Comparison of ENCODE assay signal across 28 mouse cellular contexts in the genomic region with DNA sequence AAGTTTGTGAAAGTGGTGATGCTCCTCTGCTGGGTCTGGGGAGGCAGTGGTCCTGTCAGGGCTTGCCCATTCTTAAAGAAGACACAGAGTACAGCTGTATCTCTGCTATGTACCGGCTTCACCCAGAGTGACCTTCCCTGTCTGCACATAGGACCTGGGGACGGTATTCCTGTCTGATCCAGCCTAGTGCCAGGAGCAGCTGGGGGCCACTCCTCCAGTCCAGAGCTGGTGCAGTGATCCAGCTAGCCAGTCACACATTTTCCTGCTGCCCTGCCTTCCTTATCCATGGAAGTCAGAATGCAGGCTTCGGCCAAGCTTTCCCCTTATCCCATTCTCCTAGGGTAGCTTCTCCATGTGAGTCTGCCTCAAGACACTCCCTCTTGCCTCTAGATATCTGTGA. TPM values are rescaled to one million over a fixed set of nuclear protein-coding genes. Genes with fewer than 3 reads are reported as not detected.
DNase-seq lines count a peak whose midpoint lies in the region; ATAC-seq lines count a peak whose summit lies in the region.
"Had no signal": no experiment of that assay in that cellular context is flagged by ENCODE, and none has a peak within 500 bp of the region (broad histone marks: within the 10 kb centered on the region; RNA-seq: fewer than 3 reads in every experiment).

No protein-coding gene starts in this region.

- no peak overlapping the region for H3K4me3 ChIP-seq in neural tube, embryonic 15.5 days (replicated peaks)
- H3K4me3 ChIP-seq: embryonic facial prominence, embryonic 15.5 days; layer of hippocampus, adult 2 months; limb, embryonic 13.5 days; megakaryocyte, embryonic 14.5 days; midbrain, embryonic 12.5 days had no signal

- WGBS in neural tube, embryonic 15.5 days, result 70% methylated on average over 3 of the region's 3 CpGs

- peak; percentile 31 for DNase-seq in kidney, adult 11 months
- DNase-seq in kidney, adult 18-20 months, result no peak
- DNase-seq in neural tube, embryonic 10.5 days (ENCODE audit: extremely low spot score, low spot score), result no peak
- peak; percentile 35 for DNase-seq in kidney, postnatal 14 days
- DNase-seq in right cerebral cortex, adult 2 months (ENCODE audit: low spot score in 2 of 2), result no peak
- no peak for DNase-seq in thymus, adult 18-20 months
- DNase-seq: adrenal gland, adult 2 months; adrenal gland, postnatal 36 days; cerebellum, adult 18-20 months; cerebellum, postnatal 10 days; gastrocnemius, postnatal 14 days; heart, postnatal 4 days; lung, postnatal 4 days; right cerebral cortex, adult 18-20 months; thymus, postnatal 4 days had no signal

- H3K27ac ChIP-seq in neural tube, embryonic 15.5 days (replicated peaks), result 0 out of 2 replicates have a peak overlapping the region, but pooled peaks have one; percentile 33
- H3K27ac ChIP-seq: embryonic facial prominence, embryonic 15.5 days; hindbrain, embryonic 14.5 days; layer of hippocampus, adult 2 months; limb, embryonic 13.5 days; midbrain, embryonic 12.5 days had no signal

- ATAC-seq in neural tube, embryonic 15.5 days (ENCODE audit: low FRiP score), result no peak
- ATAC-seq: activated CD4-positive, CD25-positive, alpha-beta regulatory T cell, adult 4 months; CD4-positive, CD25-positive, alpha-beta regulatory T cell, adult 4 months; inflammation-experienced regulatory T-cells, adult 6 months had no signal

- no peak overlapping the region for H3K9ac ChIP-seq in neural tube, embryonic 15.5 days (replicated peaks)
- H3K9ac ChIP-seq: embryonic facial prominence, embryonic 15.5 days; hindbrain, embryonic 14.5 days; limb, embryonic 13.5 days; midbrain, embryonic 12.5 days had no signal

- no peak overlapping the region for H3K4me2 ChIP-seq in neural tube, embryonic 15.5 days
- H3K4me2 ChIP-seq: embryonic facial prominence, embryonic 15.5 days; heart, embryonic 11.5 days; hindbrain, embryonic 14.5 days; limb, embryonic 13.5 days; liver, embryonic 11.5 days; midbrain, embryonic 12.5 days had no signal

- H3K4me1 ChIP-seq in neural tube, embryonic 15.5 days, result peaks cover 12% of the 10 kb centered on the region; the same call in 1 of the 2 replicates
- H3K4me1 ChIP-seq: embryonic facial prominence, embryonic 15.5 days; limb, embryonic 13.5 days; megakaryocyte, embryonic 14.5 days had no signal

- H3K9me3 ChIP-seq in neural tube, embryonic 15.5 days (replicated peaks), result no peaks in the 10 kb centered on the region
- H3K9me3 ChIP-seq: midbrain, embryonic 12.5 days had no signal

- H3K36me3 ChIP-seq in neural tube, embryonic 15.5 days, result no peaks in the 10 kb centered on the region
- H3K36me3 ChIP-seq: embryonic facial prominence, embryonic 15.5 days; limb, embryonic 13.5 days; midbrain, embryonic 12.5 days had no signal

- H3K27me3 ChIP-seq in neural tube, embryonic 15.5 days (replicated peaks), result no peaks in the 10 kb centered on the region
- H3K27me3 ChIP-seq: embryonic facial prominence, embryonic 15.5 days; limb, embryonic 13.5 days; midbrain, embryonic 12.5 days had no signal

RNA-seq across cellular contexts. Expression of a gene that starts 49.0 kb away (rescaled TPM):
- not detected in 2 replicates for polyA plus RNA-seq in neural tube, embryonic 15.5 days (2015; fragmentation: Nextera tagmentation; extraction: Ambion mirVana)
- polyA plus RNA-seq: activated CD4-positive, CD25-positive, alpha-beta regulatory T cell, adult 4 months; CD4-positive, CD25-positive, alpha-beta regulatory T cell, adult 4 months; embryonic facial prominence, embryonic 15.5 days; inflammation-experienced regulatory T-cells, adult 6 months; limb, embryonic 13.5 days; midbrain, embryonic 12.5 days had no signal

RNA-seq across cellular contexts. Expression of a gene that starts 54.1 kb away (rescaled TPM):
- polyA plus RNA-seq in neural tube, embryonic 15.5 days (2015; fragmentation: Nextera tagmentation; extraction: Ambion mirVana), result 0.11 TPM in 1 of 2 replicates, not detected in the other
- polyA plus RNA-seq: activated CD4-positive, CD25-positive, alpha-beta regulatory T cell, adult 4 months; adrenal gland, adult 2 months; CD4-positive, CD25-positive, alpha-beta regulatory T cell, adult 4 months; forebrain, embryonic 14.5 days; hindbrain, embryonic 14.5 days; inflammation-experienced regulatory T-cells, adult 6 months; limb, embryonic 13.5 days; midbrain, embryonic 12.5 days had no signal

Comparison
In these comparisons a context has a peak if more than half of its experiments do, and no peak if none do; other contexts are left out.
1. DNase-seq: peak in kidney, adult 11 months (single experiment) and kidney, postnatal 14 days (single experiment); none in kidney, adult 18-20 months (single experiment), neural tube, embryonic 10.5 days (single experiment), right cerebral cortex, adult 2 months (0 of 2) and thymus, adult 18-20 months (0 of 2).